Mouse (Mus musculus): Measurements from ENCODE around the gene Rara. TPM values are rescaled to one million over a fixed set of nuclear protein-coding genes. Genes with fewer than 3 reads are reported as not detected.

Rara gene
- 33.5 and 53.2 TPM in 2 replicates for polyA plus RNA-seq (2012; ENCODE audit: low replicate concordance)

GRCm38 (mm10) chr11:98927438-98928076, at the start of gene Rara:
Gene Rara, plus strand, starts transcription at chr11:98927818.

GRCm38 (mm10) chr11:98907437-98908173, 20.0 kb upstream of the Rara start, which contains the start of gene Cdc6:
Gene Cdc6, plus strand, starts transcription at chr11:98907801.

GRCm38 (mm10) chr11:98982773-98983133, 55.1 kb downstream of the Rara start, which contains the start of gene Gjd3:
Gene Gjd3, minus strand, starts transcription at chr11:98983016.

GRCm38 (mm10) chr11:99023500-99024467, 96.2 kb downstream of the Rara start, which contains the start of gene Top2a:
Gene Top2a, minus strand, starts transcription at chr11:99024189.

Other genes with a start within 250 kb of the Rara start
- gene Psmd3, start 245.3 kb upstream of the Rara start, polyA plus RNA-seq (2012; ENCODE audit: low replicate concordance): 193 and 224 TPM in 2 replicates
- gene Csf3, start 226.6 kb upstream of the Rara start, polyA plus RNA-seq (2012; ENCODE audit: low replicate concordance): 0.41 TPM in 1 of 2 replicates, not detected in the other
- gene Med24, start 198.4 kb upstream of the Rara start, polyA plus RNA-seq (2012; ENCODE audit: low replicate concordance): 111 and 145 TPM in 2 replicates
- gene Thra, start 187.2 kb upstream of the Rara start, polyA plus RNA-seq (2012; ENCODE audit: low replicate concordance): 41.6 and 45.3 TPM in 2 replicates
- gene Nr1d1, start 152.5 kb upstream of the Rara start, polyA plus RNA-seq (2012; ENCODE audit: low replicate concordance): 1.6 and 4.8 TPM in 2 replicates
- gene Msl1, start 132.3 kb upstream of the Rara start, polyA plus RNA-seq (2012; ENCODE audit: low replicate concordance): 68.7 and 118 TPM in 2 replicates
- gene Casc3, start 122.9 kb upstream of the Rara start, polyA plus RNA-seq (2012; ENCODE audit: low replicate concordance): 33.5 and 39.4 TPM in 2 replicates
- 0.37 and 0.64 TPM in 2 replicates for gene Rapgefl1, start 91.0 kb upstream of the Rara start, polyA plus RNA-seq (2012; ENCODE audit: low replicate concordance)
- 35.8 and 37.7 TPM in 2 replicates for gene Wipf2, start 64.2 kb upstream of the Rara start, polyA plus RNA-seq (2012; ENCODE audit: low replicate concordance)
- 1.6 and 3.5 TPM in 2 replicates for gene Cdc6, start 20.0 kb upstream of the Rara start, polyA plus RNA-seq (2012; ENCODE audit: low replicate concordance)
- not detected in 2 replicates for gene Gjd3, start 55.2 kb downstream of the Rara start, polyA plus RNA-seq (2012; ENCODE audit: low replicate concordance)
- 13.6 and 83.6 TPM in 2 replicates for gene Top2a, start 96.4 kb downstream of the Rara start, polyA plus RNA-seq (2012; ENCODE audit: low replicate concordance)
- 61.9 and 62.5 TPM in 2 replicates for gene Igfbp4, start 113.4 kb downstream of the Rara start, polyA plus RNA-seq (2012; ENCODE audit: low replicate concordance)
- gene Tns4, start 161.5 kb downstream of the Rara start, polyA plus RNA-seq (2012; ENCODE audit: low replicate concordance): 0.58 TPM in 1 of 2 replicates, not detected in the other
- gene Ccr7, start 227.3 kb downstream of the Rara start, polyA plus RNA-seq (2012; ENCODE audit: low replicate concordance): 3.6 and 12.3 TPM in 2 replicates